Mouse (Mus musculus): ENCODE measurements around the gene Kdelr1. TPM values are rescaled to one million over a fixed set of nuclear protein-coding genes. Genes with fewer than 3 reads are reported as not detected.
"Not testable (repeated sequence)": the region's sequence is repeated elsewhere in the genome, so short reads cannot be mapped to it uniquely, and the experiment has no call there.

Gene Kdelr1
- polyA plus RNA-seq, 1 experiment from 2014 or later = 33.3 TPM

- WGBS = 3% methylated on average over 27 of the region's 28 CpGs
- peak overlapping the region; percentile 81 for H3K27ac ChIP-seq (replicated peaks)
- peak overlapping the region; percentile 74 for H3K4me2 ChIP-seq (replicated peaks)
- peak overlapping the region; percentile 77 for H3K4me3 ChIP-seq
- peak overlapping the region; percentile 88 for H3K9ac ChIP-seq (replicated peaks)
- peaks cover 12% of the 10 kb centered on the region; the same call in 1 of the 2 replicates for H3K27me3 ChIP-seq
- no peaks in the 10 kb centered on the region for H3K9me3 ChIP-seq
- peak; percentile 53 for ATAC-seq (replicated peaks)
- peaks cover 27% of the 10 kb centered on the region for H3K36me3 ChIP-seq
- peaks cover 40% of the 10 kb centered on the region for H3K4me1 ChIP-seq
These were observed 732 bp downstream of the Kdelr1 start for GRCm38 (mm10) chr7:45873061-45873947.

DNA sequence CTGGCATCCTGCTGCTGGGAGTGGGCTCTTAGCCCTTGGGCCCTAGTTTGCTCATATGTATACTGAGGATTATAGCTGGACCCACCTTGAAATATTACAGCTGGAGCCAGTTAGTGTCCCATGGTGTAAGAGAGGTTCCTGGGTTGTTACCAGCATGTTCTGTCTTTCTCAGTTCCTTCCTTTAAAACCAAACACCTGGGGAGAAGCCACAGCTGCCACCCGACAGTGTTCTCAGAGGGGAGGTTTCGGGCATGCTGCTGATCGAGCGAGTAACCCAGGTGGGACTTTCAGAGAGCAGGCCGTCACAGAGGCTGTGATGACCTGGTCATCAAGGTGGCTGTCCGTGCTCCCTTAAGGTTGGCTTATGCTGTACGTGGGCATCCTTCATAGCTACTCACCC, 4.3 kb downstream of the Kdelr1 start:
- ATAC-seq (replicated peaks) = no peak
- H3K9ac ChIP-seq (replicated peaks) = no peak overlapping the region
- H3K4me1 ChIP-seq = peaks cover 20% of the 10 kb centered on the region
- no peak overlapping the region for H3K4me3 ChIP-seq
- no peak overlapping the region for H3K27ac ChIP-seq (replicated peaks)
- peaks cover 58% of the 10 kb centered on the region for H3K36me3 ChIP-seq
- H3K9me3 ChIP-seq = no peaks in the 10 kb centered on the region
- no peak overlapping the region for H3K4me2 ChIP-seq (replicated peaks)
- H3K27me3 ChIP-seq = no peaks in the 10 kb centered on the region
- WGBS = 96% methylated on average over 7 of the region's 7 CpGs

GRCm38 (mm10) chr7:45878278-45878677, 5.7 kb downstream of the Kdelr1 start, which contains the start of gene Grin2d:
Gene Grin2d (minus strand): TSS chr7:45878378.
- not testable (repeated sequence) for H3K27me3 ChIP-seq; ATAC-seq (replicated peaks); H3K9ac ChIP-seq (replicated peaks); H3K27ac ChIP-seq (replicated peaks); H3K9me3 ChIP-seq; H3K4me3 ChIP-seq; H3K4me2 ChIP-seq (replicated peaks)
- 97% methylated on average over 1 of the region's 1 CpGs for WGBS
- Histone ChIP-seq H3K36me3 (peaks cover 72% of the 10 kb centered on the region), H3K4me1 (peaks cover 20% of the 10 kb centered on the region)

DNA sequence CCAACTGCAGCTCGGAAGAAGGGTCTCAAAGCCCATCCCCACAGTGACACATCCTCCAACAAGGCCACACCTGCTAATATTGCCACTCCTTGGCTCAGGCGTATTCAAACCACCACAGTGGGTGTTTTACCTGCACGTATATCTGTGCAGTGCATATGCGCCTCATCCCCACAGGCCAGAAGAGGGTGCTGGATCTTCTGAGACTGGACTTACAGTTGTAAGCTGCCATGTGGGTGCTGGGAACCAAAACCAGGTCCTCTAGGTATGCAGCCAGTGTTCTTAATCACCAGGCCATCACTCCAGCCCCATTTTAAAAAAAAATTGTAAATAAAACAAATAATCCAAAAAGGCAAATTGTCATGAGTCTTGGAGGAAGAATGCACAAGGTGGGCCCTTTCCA, 8.0 kb downstream of the Kdelr1 start:
- no peak overlapping the region for H3K4me3 ChIP-seq
- no peaks in the 10 kb centered on the region for H3K27me3 ChIP-seq
- no peak overlapping the region for H3K9ac ChIP-seq (replicated peaks)
- no peaks in the 10 kb centered on the region for H3K9me3 ChIP-seq
- 0 out of 2 replicates have a peak, but pooled peaks cover 1% of the 10 kb centered on the region for H3K4me1 ChIP-seq
- ATAC-seq (replicated peaks) = no peak
- peaks cover 90% of the 10 kb centered on the region for H3K36me3 ChIP-seq
- H3K27ac ChIP-seq (replicated peaks) = no peak overlapping the region
- H3K4me2 ChIP-seq (replicated peaks) = no peak overlapping the region
- 98% methylated on average over 4 of the region's 4 CpGs for WGBS

DNA sequence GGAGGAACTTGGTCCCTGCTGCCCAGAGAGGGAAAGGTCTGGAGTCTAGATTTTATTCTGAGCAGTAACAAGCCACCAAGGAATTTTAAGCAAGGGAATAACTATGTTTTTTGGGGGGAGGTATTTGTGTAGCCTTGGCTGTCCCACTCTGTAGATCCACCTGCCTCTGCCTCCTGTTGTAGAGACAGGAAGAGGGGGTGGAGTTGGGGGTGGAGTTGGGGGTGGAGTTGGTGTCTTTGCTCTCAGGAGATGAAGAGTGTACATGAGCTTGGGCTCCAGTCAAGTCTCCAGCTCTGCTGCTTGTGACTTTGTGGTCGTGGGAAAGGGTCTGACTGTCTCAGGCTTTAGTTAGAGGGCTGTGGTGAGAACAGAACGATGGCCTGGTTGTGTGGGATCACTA, 8.4 kb downstream of the Kdelr1 start:
- no peak overlapping the region for H3K9ac ChIP-seq (replicated peaks)
- no peaks in the 10 kb centered on the region for H3K9me3 ChIP-seq
- no peaks in the 10 kb centered on the region for H3K4me1 ChIP-seq
- peaks cover 86% of the 10 kb centered on the region for H3K36me3 ChIP-seq
- WGBS = 96% methylated on average over 2 of the region's 2 CpGs
- no peak for ATAC-seq (replicated peaks)
- H3K4me3 ChIP-seq = no peak overlapping the region
- H3K27me3 ChIP-seq = no peaks in the 10 kb centered on the region
- H3K4me2 ChIP-seq (replicated peaks) = no peak overlapping the region
- no peak overlapping the region for H3K27ac ChIP-seq (replicated peaks)

DNA sequence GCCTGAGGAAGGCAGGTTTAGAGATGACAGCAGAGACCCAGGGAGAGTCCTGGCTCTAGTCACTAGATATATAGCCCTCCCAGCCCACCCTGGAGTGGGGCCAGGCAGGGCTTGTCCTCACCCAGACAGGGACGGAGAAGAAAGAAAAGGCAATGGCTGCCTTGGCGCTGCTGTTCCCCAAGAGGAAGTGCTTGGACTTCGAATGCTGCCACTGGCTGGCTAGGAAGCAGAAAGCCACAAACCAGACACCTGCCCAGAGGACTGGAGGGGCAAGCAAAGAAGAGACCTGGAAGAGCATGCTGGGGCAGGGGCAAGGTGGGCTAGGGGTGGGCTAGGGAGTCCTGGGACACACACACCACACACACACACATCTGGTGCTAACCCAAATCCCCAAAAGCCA, 14.7 kb downstream of the Kdelr1 start:
- Histone ChIP-seq H3K9ac (replicated peaks) (no peak overlapping the region), H3K4me3 (no peak overlapping the region), H3K27me3 (no peaks in the 10 kb centered on the region), H3K9me3 (no peaks in the 10 kb centered on the region), H3K36me3 (peaks cover 31% of the 10 kb centered on the region), H3K4me1 (no peaks in the 10 kb centered on the region), H3K27ac (replicated peaks) (no peak overlapping the region), H3K4me2 (replicated peaks) (no peak overlapping the region)
- no peak for ATAC-seq (replicated peaks)
- 50% methylated on average over 3 of the region's 3 CpGs for WGBS

- ATAC-seq (replicated peaks) = no peak
- WGBS = 88% methylated on average over 2 of the region's 2 CpGs
- no peak overlapping the region for H3K4me2 ChIP-seq (replicated peaks)
- no peaks in the 10 kb centered on the region for H3K36me3 ChIP-seq
- H3K9ac ChIP-seq (replicated peaks) = no peak overlapping the region
- H3K27me3 ChIP-seq = no peaks in the 10 kb centered on the region
- H3K9me3 ChIP-seq = no peaks in the 10 kb centered on the region
- no peak overlapping the region for H3K4me3 ChIP-seq
- H3K4me1 ChIP-seq = peaks cover 9% of the 10 kb centered on the region
- H3K27ac ChIP-seq (replicated peaks) = no peak overlapping the region
These were observed 20.1 kb downstream of the Kdelr1 start for GRCm38 (mm10) chr7:45892651-45893050.

GRCm38 (mm10) chr7:45895931-45896516, 23.5 kb downstream of the Kdelr1 start:
- Histone ChIP-seq H3K9ac (replicated peaks) (no peak overlapping the region), H3K9me3 (no peaks in the 10 kb centered on the region), H3K27me3 (no peaks in the 10 kb centered on the region), H3K36me3 (no peaks in the 10 kb centered on the region), H3K4me2 (replicated peaks) (peak overlapping the region; percentile 87), H3K4me3 (peak overlapping the region; percentile 54), H3K27ac (replicated peaks) (0 out of 2 replicates have a peak overlapping the region, but pooled peaks have one; percentile 10), H3K4me1 (peaks cover 13% of the 10 kb centered on the region)
- 76% methylated on average over 6 of the region's 6 CpGs for WGBS
- ATAC-seq (replicated peaks) = peak; percentile 38; the same call in 1 of the 2 replicates

- H3K4me2 ChIP-seq (replicated peaks) = peak within 1 kb of the TSS; percentile 87
- WGBS = under 1% methylated on average over 40 of the region's 40 CpGs
These were observed 24.1 kb downstream of the Kdelr1 start, which contains the start of the genes Syngr4 and Tmem143 for GRCm38 (mm10) chr7:45896517-45897257. Gene Syngr4 (minus strand): TSS chr7:45896714. Gene Tmem143 (plus strand): TSS chr7:45896941.

GRCm38 (mm10) chr7:45897258-45897757, 24.7 kb downstream of the Kdelr1 start:
- Histone ChIP-seq H3K9me3 (no peaks in the 10 kb centered on the region), H3K27ac (replicated peaks) (peak overlapping the region; percentile 72), H3K36me3 (no peaks in the 10 kb centered on the region), H3K27me3 (no peaks in the 10 kb centered on the region), H3K4me1 (peaks cover 13% of the 10 kb centered on the region), H3K9ac (replicated peaks) (peak overlapping the region; percentile 53), H3K4me2 (replicated peaks) (peak overlapping the region; percentile 87), H3K4me3 (peak overlapping the region; percentile 54)
- ATAC-seq (replicated peaks) = peak; percentile 58
- under 1% methylated on average over 19 of the region's 19 CpGs for WGBS

More at GRCm38 (mm10) chr7:45896517-45897257, 24.1 kb downstream of the Kdelr1 start, which contains the start of the genes Syngr4 and Tmem143:
- Histone ChIP-seq H3K27ac (replicated peaks) (peak within 1 kb of the TSS; percentile 72), H3K4me1 (peaks cover 13% of the 10 kb centered on the region), H3K36me3 (no peaks in the 10 kb centered on the region), H3K9ac (replicated peaks) (peak within 1 kb of the TSS; percentile 53), H3K4me3 (peak within 1 kb of the TSS; percentile 54), H3K27me3 (no peaks in the 10 kb centered on the region), H3K9me3 (no peaks in the 10 kb centered on the region)
- ATAC-seq (replicated peaks) = peak; percentile 89

GRCm38 (mm10) chr7:45898125-45898524, 25.6 kb downstream of the Kdelr1 start:
- not testable (repeated sequence) for H3K36me3 ChIP-seq; ATAC-seq (replicated peaks); H3K9ac ChIP-seq (replicated peaks); H3K27ac ChIP-seq (replicated peaks); H3K27me3 ChIP-seq; H3K9me3 ChIP-seq
- 44% methylated on average over 4 of the region's 4 CpGs for WGBS
- Histone ChIP-seq H3K4me1 (peaks cover 13% of the 10 kb centered on the region), H3K4me2 (replicated peaks) (peak overlapping the region; percentile 87), H3K4me3 (0 out of 2 replicates have a peak overlapping the region, but pooled peaks have one; percentile 54)
